Mouse (Mus musculus): ENCODE results near the gene Hes7.

GRCm38 (mm10) chr11:69151004-69151403 is 30.8 kb downstream of the Hes7 start:
- TF ChIP-seq POLR2A (IDR thresholded peaks at IDR 0.05; ENCODE audit: low read depth, low read length) (no peak), CTCF (conservative IDR thresholded peaks at IDR 0.05; ENCODE audit: insufficient read depth, insufficient read length, low read depth, low read length) (no peak)

Data from kidney, adult 2 months (tissue).